Mouse (Mus musculus): ENCODE measurements around the gene Gspt2. TPM values are rescaled to one million over a fixed set of nuclear protein-coding genes. Genes with fewer than 3 reads are reported as not detected.
"Not testable (repeated sequence)": the region's sequence is repeated elsewhere in the genome, so short reads cannot be mapped to it uniquely, and the experiment has no call there.

Gspt2 gene
- 10 to 100 TPM; 42.0 to 42.3 TPM for total RNA-seq (2021)

DNA sequence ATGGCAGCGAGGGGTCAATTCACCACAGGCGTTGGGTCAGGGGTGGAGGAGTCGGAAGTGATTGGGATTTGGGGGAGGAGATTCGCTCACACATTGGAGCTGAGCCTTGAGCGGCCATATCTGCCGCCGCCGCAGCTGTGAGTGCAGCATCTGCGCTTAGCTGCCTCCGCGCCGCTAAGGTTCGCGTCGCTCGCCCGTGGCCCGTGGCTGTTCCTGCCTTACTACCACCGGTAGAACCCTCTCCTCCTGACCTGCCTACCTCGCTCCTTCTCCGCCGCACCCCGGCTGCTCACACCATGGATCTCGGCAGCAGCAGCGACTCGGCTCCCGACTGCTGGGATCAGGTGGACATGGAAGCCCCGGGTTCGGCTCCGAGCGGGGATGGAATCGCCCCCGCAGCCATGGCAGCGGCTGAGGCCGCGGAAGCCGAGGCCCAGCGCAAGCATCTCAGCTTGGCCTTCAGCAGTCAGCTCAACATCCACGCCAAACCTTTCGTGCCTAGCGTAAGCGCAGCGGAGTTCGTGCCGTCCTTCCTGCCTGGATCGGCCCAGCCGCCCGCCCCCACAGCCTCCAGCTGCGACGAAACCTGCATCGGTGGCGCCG is at the start of gene Gspt2:
Gene Gspt2 (plus strand): TSS at position 109 of the 603 bp plus-strand sequence.
- peak; percentile 42 to 48 for DNase-seq

GRCm38 (mm10) chrX:94624835-94625803 is 10.8 kb upstream of the Gspt2 start:
- DNase-seq, result peak in 1 of 2 experiments; percentile 21

DNA sequence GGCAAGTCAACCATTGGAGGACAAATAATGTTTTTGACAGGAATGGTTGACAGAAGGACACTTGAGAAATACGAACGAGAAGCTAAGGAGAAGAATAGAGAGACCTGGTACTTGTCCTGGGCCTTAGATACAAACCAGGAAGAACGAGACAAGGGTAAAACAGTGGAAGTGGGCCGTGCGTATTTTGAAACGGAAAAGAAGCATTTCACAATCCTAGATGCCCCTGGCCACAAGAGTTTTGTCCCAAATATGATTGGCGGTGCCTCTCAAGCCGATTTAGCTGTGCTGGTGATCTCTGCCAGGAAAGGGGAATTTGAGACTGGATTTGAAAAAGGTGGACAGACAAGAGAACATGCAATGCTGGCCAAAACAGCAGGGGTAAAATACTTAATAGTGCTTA is 1.0 kb downstream of the Gspt2 start:
- no peak for DNase-seq

GRCm38 (mm10) chrX:94648541-94648940 is 12.7 kb downstream of the Gspt2 start:
- no peak for DNase-seq

- DNase-seq, result no peak
These were observed 21.9 kb downstream of the Gspt2 start for GRCm38 (mm10) chrX:94657734-94658133.

GRCm38 (mm10) chrX:94670814-94671213 is 34.9 kb downstream of the Gspt2 start:
- DNase-seq, result no peak

GRCm38 (mm10) chrX:94674977-94675376 is 39.1 kb downstream of the Gspt2 start:
- DNase-seq, result peak in 1 of 2 experiments; percentile 7

DNA sequence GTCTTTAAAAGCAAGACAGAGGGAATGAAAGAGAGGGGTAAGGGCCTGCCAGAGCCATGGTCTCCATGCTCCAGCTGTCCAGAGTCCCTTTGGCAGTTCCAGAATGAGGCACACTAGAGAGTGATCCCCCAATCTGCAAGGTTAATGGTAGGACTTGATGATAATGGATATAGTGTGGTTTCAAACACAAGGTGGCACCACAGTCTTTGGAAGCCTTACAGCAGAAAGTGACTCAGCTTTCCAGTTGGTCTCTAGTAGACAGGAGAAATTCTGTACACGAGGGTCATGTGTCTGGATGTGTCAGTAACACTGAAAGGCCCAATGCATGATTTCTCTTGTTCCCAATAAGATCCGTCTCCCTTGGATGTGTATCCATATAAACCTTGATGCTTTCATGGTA is 45.7 kb downstream of the Gspt2 start:
- not testable (repeated sequence) for DNase-seq

- peak; percentile 1 to 3 for DNase-seq
These were observed 53.7 kb downstream of the Gspt2 start for GRCm38 (mm10) chrX:94689593-94689992.

Other genes starting within 250 kb of the Gspt2 start
- gene Maged1, start 93.9 kb upstream of the Gspt2 start, total RNA-seq (2021), result 100 to 1,000 TPM; 507 to 531 TPM
- gene Zxdb, start 88.5 kb downstream of the Gspt2 start, total RNA-seq (2021), result 10 to 100 TPM; 16.9 to 19.5 TPM

Data from layer of hippocampus, postnatal 36 days (tissue).